Mouse (Mus musculus) limb, embryonic 11.5 days (tissue): Measurements from ENCODE around the gene Nipsnap3a. TPM values are rescaled to one million over a fixed set of nuclear protein-coding genes. Genes with fewer than 3 reads are reported as not detected.

Source experiments
- ATAC-seq: fragments of 200-750 bp; cut with Nextera tagmentation; 2 replicates; pipeline ENCODE4 v1.8.0; 2017; ENCODE audit warnings: low read depth; ENCODE audit not compliant: insufficient number of reproducible peaks, low FRiP score, low TSS enrichment
- DNase-seq: peaks from one replicate; pipeline ENCODE4 v3.0.0-alpha.2; 2015; ENCODE audit warnings: low spot score
- H3K27ac ChIP-seq: fragments of 300-500 bp; sonication (generic); replicated peaks from 2 replicates; pipeline ENCODE4 v1.5.1; 2014; ENCODE audit warnings: low read depth, mild to moderate bottlenecking, low read length
- H3K27me3 ChIP-seq: fragments of 300-500 bp; sonication (generic); 2 replicates; pipeline ENCODE4 v1.6.1; 2014; ENCODE audit warnings: mild to moderate bottlenecking, low read length, mixed read lengths; ENCODE audit not compliant: control insufficient read depth, insufficient read depth
- H3K36me3 ChIP-seq: fragments of 300-500 bp; sonication (generic); 2 replicates; pipeline ENCODE4 v1.6.1; 2014; ENCODE audit warnings: mild to moderate bottlenecking, low read length, moderate library complexity, mixed read lengths; ENCODE audit not compliant: control insufficient read depth, insufficient read depth
- H3K4me1 ChIP-seq: fragments of 300-500 bp; sonication (generic); 2 replicates; pipeline ENCODE4 v1.6.1; 2014; ENCODE audit warnings: low read length, mixed read lengths; ENCODE audit not compliant: control insufficient read depth, insufficient read depth
- H3K4me2 ChIP-seq: fragments of 300-500 bp; sonication (generic); 2 replicates; pipeline ENCODE4 v1.6.1; 2014; ENCODE audit warnings: low read depth, mild to moderate bottlenecking, moderate library complexity; ENCODE audit not compliant: severe bottlenecking
- H3K4me3 ChIP-seq: fragments of 300-500 bp; sonication (generic); 2 replicates; pipeline ENCODE4 v1.5.1; 2014; ENCODE audit warnings: low read depth, low read length
- H3K9ac ChIP-seq: fragments of 300-500 bp; sonication (generic); 2 replicates; pipeline ENCODE4 v1.6.1; 2014; ENCODE audit warnings: mild to moderate bottlenecking, low read length
- H3K9me3 ChIP-seq: fragments of 300-500 bp; sonication (generic); 2 replicates; pipeline ENCODE4 v1.6.1; 2016; ENCODE audit warnings: low read length; ENCODE audit not compliant: control insufficient read depth
- WGBS: fragments of 180-500 bp; shearing (Covaris S2); extraction: QIAGEN DNeasy Blood & Tissue Kit; methylation state at CpG from one replicate; pipeline ENCODE4 v1.1.7; 2014; 5-methylcytosine and 5-hydroxymethylcytosine counted together
- polyA plus RNA-seq: library from polyadenylated mRNA; unstranded; fragments of >200 nt; fragmentation: Nextera tagmentation; extraction: Ambion mirVana; gene quantifications from 2 replicates; pipeline ENCODE4 v1.2.1, GENCODE M21; 2014

Nipsnap3a gene
- polyA plus RNA-seq, 1 experiment from 2014 or later, result not detected

GRCm38 (mm10) chr4:53009183-53009582 is 20.1 kb downstream of the Nipsnap3a start:
- H3K27me3 ChIP-seq, result no peaks in the 10 kb centered on the region
- H3K4me2 ChIP-seq, result no peak overlapping the region
- no peaks in the 10 kb centered on the region for H3K9me3 ChIP-seq
- no peaks in the 10 kb centered on the region for H3K4me1 ChIP-seq
- H3K4me3 ChIP-seq, result no peak overlapping the region
- no peak overlapping the region for H3K9ac ChIP-seq
- DNase-seq (no peak), ATAC-seq (no peak)
- 74% methylated on average over 4 of the region's 4 CpGs for WGBS
- no peaks in the 10 kb centered on the region for H3K36me3 ChIP-seq
- no peak overlapping the region for H3K27ac ChIP-seq

- Histone ChIP-seq H3K27ac (no peak overlapping the region), H3K9ac (no peak overlapping the region), H3K27me3 (no peaks in the 10 kb centered on the region), H3K36me3 (no peaks in the 10 kb centered on the region), H3K4me2 (no peak overlapping the region), H3K9me3 (no peaks in the 10 kb centered on the region), H3K4me3 (no peak overlapping the region), H3K4me1 (no peaks in the 10 kb centered on the region)
- DNase-seq, result no peak
- no peak for ATAC-seq
- WGBS, result 96% methylated on average over 4 of the region's 4 CpGs
Measured at GRCm38 (mm10) chr4:53009871-53010270, 20.8 kb downstream of the Nipsnap3a start.

- DNase-seq (peak; percentile 97), ATAC-seq (peak; percentile 96)
- peak within 1 kb of the TSS; percentile 49 for H3K9ac ChIP-seq
- peak within 1 kb of the TSS; percentile 63 for H3K4me2 ChIP-seq
- H3K4me3 ChIP-seq, result peak within 1 kb of the TSS; percentile 52
- H3K27ac ChIP-seq, result no peak within 1 kb of the TSS
- no peaks in the 10 kb centered on the region for H3K4me1 ChIP-seq
- no peaks in the 10 kb centered on the region for H3K27me3 ChIP-seq
- H3K9me3 ChIP-seq, result no peaks in the 10 kb centered on the region
- under 1% methylated on average over 62 of the region's 63 CpGs for WGBS
- H3K36me3 ChIP-seq, result peaks cover 3% of the 10 kb centered on the region; the same call in 1 of the 2 replicates
Measured at GRCm38 (mm10) chr4:53011732-53012361, 22.8 kb downstream of the Nipsnap3a start, which contains the start of gene Nipsnap3b. Gene Nipsnap3b (plus strand): TSS chr4:53011880.

- Histone ChIP-seq H3K4me3 (no peak overlapping the region), H3K27me3 (no peaks in the 10 kb centered on the region), H3K9me3 (no peaks in the 10 kb centered on the region), H3K9ac (no peak overlapping the region), H3K36me3 (peaks cover 9% of the 10 kb centered on the region; the same call in 1 of the 2 replicates), H3K4me1 (no peaks in the 10 kb centered on the region), H3K27ac (no peak overlapping the region), H3K4me2 (no peak overlapping the region)
- 90% methylated on average over 7 of the region's 7 CpGs for WGBS
- DNase-seq, result peak; percentile 16
- ATAC-seq, result no peak
Measured at GRCm38 (mm10) chr4:53014421-53014820, 25.3 kb downstream of the Nipsnap3a start.

- H3K4me3 ChIP-seq, result no peak overlapping the region
- H3K9ac ChIP-seq, result no peak overlapping the region
- ATAC-seq (no peak), DNase-seq (no peak)
- no peak overlapping the region for H3K27ac ChIP-seq
- no peaks in the 10 kb centered on the region for H3K9me3 ChIP-seq
- H3K4me2 ChIP-seq, result no peak overlapping the region
- H3K4me1 ChIP-seq, result no peaks in the 10 kb centered on the region
- peaks cover 9% of the 10 kb centered on the region; the same call in 1 of the 2 replicates for H3K36me3 ChIP-seq
- no peaks in the 10 kb centered on the region for H3K27me3 ChIP-seq
- 96% methylated on average over 3 of the region's 3 CpGs for WGBS
Measured at GRCm38 (mm10) chr4:53015024-53015423, 26.0 kb downstream of the Nipsnap3a start.

- Histone ChIP-seq H3K36me3 (peaks cover 9% of the 10 kb centered on the region; the same call in 1 of the 2 replicates), H3K9me3 (no peaks in the 10 kb centered on the region), H3K27me3 (no peaks in the 10 kb centered on the region), H3K9ac (no peak overlapping the region), H3K27ac (no peak overlapping the region), H3K4me3 (no peak overlapping the region), H3K4me1 (no peaks in the 10 kb centered on the region), H3K4me2 (no peak overlapping the region)
- ATAC-seq (no peak), DNase-seq (no peak)
- WGBS, result 95% methylated on average over 1 of the region's 1 CpGs
Measured at GRCm38 (mm10) chr4:53018392-53018791, 29.3 kb downstream of the Nipsnap3a start.

GRCm38 (mm10) chr4:53023189-53023925 is 34.3 kb downstream of the Nipsnap3a start:
- ATAC-seq (no peak), DNase-seq (peak; percentile 10)
- Histone ChIP-seq H3K36me3 (peaks cover 2% of the 10 kb centered on the region; the same call in 1 of the 2 replicates), H3K4me3 (no peak overlapping the region), H3K27me3 (no peaks in the 10 kb centered on the region), H3K9me3 (no peaks in the 10 kb centered on the region), H3K4me1 (no peaks in the 10 kb centered on the region), H3K4me2 (no peak overlapping the region), H3K9ac (no peak overlapping the region), H3K27ac (no peak overlapping the region)
- WGBS, result 92% methylated on average over 14 of the region's 14 CpGs

- no peak overlapping the region for H3K9ac ChIP-seq
- ATAC-seq (no peak), DNase-seq (peak; percentile 3)
- no peaks in the 10 kb centered on the region for H3K27me3 ChIP-seq
- H3K36me3 ChIP-seq, result no peaks in the 10 kb centered on the region
- H3K27ac ChIP-seq, result no peak overlapping the region
- H3K9me3 ChIP-seq, result no peaks in the 10 kb centered on the region
- no peak overlapping the region for H3K4me3 ChIP-seq
- H3K4me2 ChIP-seq, result no peak overlapping the region
- 82% methylated on average over 4 of the region's 4 CpGs for WGBS
- H3K4me1 ChIP-seq, result no peaks in the 10 kb centered on the region
Measured at GRCm38 (mm10) chr4:53024397-53024796, 35.3 kb downstream of the Nipsnap3a start.
